Mouse (Mus musculus): Measurements from ENCODE around the gene Fxyd7. TPM values are rescaled to one million over a fixed set of nuclear protein-coding genes. Genes with fewer than 3 reads are reported as not detected.
A peak's percentile ranks its signal among the peaks of the same experiment; 100 is the strongest.

Gene Fxyd7
- polyA plus RNA-seq, 1 experiment from 2014 or later, result 23.1 TPM

- no peak for ATAC-seq (ENCODE audit: insufficient number of reproducible peaks, insufficient read depth, low FRiP score, low TSS enrichment, low read depth)
- no peak overlapping the region for H3K9ac ChIP-seq
- no peak overlapping the region for H3K27ac ChIP-seq
- H3K4me1 ChIP-seq, result peaks cover 35% of the 10 kb centered on the region
- no peaks in the 10 kb centered on the region for H3K9me3 ChIP-seq
- no peak overlapping the region for H3K4me2 ChIP-seq
- no peaks in the 10 kb centered on the region for H3K36me3 ChIP-seq
- no peak overlapping the region for H3K4me3 ChIP-seq
- peaks cover 18% of the 10 kb centered on the region for H3K27me3 ChIP-seq
- WGBS, result 71% methylated on average over 5 of the region's 5 CpGs
These were observed 6.5 kb upstream of the Fxyd7 start for GRCm38 (mm10) chr7:31057730-31058129.

- no peak within 1 kb of the TSS for H3K4me3 ChIP-seq
- 65% methylated on average over 2 of the region's 2 CpGs for WGBS
- 0 out of 2 replicates have a peak within 1 kb of the TSS, but pooled peaks have one; percentile 59 for H3K4me2 ChIP-seq
- H3K4me1 ChIP-seq, result peaks cover 41% of the 10 kb centered on the region
- H3K27ac ChIP-seq, result peak within 1 kb of the TSS; percentile 72
- no peak for ATAC-seq (ENCODE audit: insufficient number of reproducible peaks, insufficient read depth, low FRiP score, low TSS enrichment, low read depth)
- no peaks in the 10 kb centered on the region for H3K36me3 ChIP-seq
- no peak within 1 kb of the TSS for H3K9ac ChIP-seq
- H3K9me3 ChIP-seq, result no peaks in the 10 kb centered on the region
- H3K27me3 ChIP-seq, result peaks cover 25% of the 10 kb centered on the region
These were observed 5.8 kb upstream of the Fxyd7 start, which contains the start of gene Fxyd1 for GRCm38 (mm10) chr7:31057071-31057470. Fxyd1 (minus strand) TSS chr7:31057199.

- Histone ChIP-seq H3K4me2 (no peak overlapping the region), H3K4me1 (peaks cover 48% of the 10 kb centered on the region), H3K27ac (no peak overlapping the region), H3K27me3 (peaks cover 31% of the 10 kb centered on the region), H3K9me3 (no peaks in the 10 kb centered on the region), H3K4me3 (no peak overlapping the region), H3K36me3 (no peaks in the 10 kb centered on the region), H3K9ac (no peak overlapping the region)
- no peak for ATAC-seq (ENCODE audit: insufficient number of reproducible peaks, insufficient read depth, low FRiP score, low TSS enrichment, low read depth)
- 67% methylated on average over 7 of the region's 7 CpGs for WGBS
These were observed 5.2 kb upstream of the Fxyd7 start for GRCm38 (mm10) chr7:31056448-31056847.

GRCm38 (mm10) chr7:31055883-31056282 is 4.6 kb upstream of the Fxyd7 start:
- Histone ChIP-seq H3K4me3 (no peak overlapping the region), H3K36me3 (no peaks in the 10 kb centered on the region), H3K9me3 (no peaks in the 10 kb centered on the region), H3K27ac (peak overlapping the region; percentile 72), H3K4me1 (peaks cover 53% of the 10 kb centered on the region), H3K9ac (no peak overlapping the region), H3K27me3 (peaks cover 36% of the 10 kb centered on the region), H3K4me2 (peak overlapping the region; percentile 59; the same call in 1 of the 2 replicates)
- ATAC-seq (ENCODE audit: insufficient number of reproducible peaks, insufficient read depth, low FRiP score, low TSS enrichment, low read depth), result no peak
- 27% methylated on average over 3 of the region's 4 CpGs for WGBS

- peak; percentile 71 for ATAC-seq (ENCODE audit: insufficient number of reproducible peaks, insufficient read depth, low FRiP score, low TSS enrichment, low read depth)
- peak overlapping the region; percentile 29 for H3K4me3 ChIP-seq
- no peaks in the 10 kb centered on the region for H3K36me3 ChIP-seq
- peaks cover 41% of the 10 kb centered on the region for H3K27me3 ChIP-seq
- no peaks in the 10 kb centered on the region for H3K9me3 ChIP-seq
- WGBS, result 8% methylated on average over 10 of the region's 10 CpGs
- H3K4me1 ChIP-seq, result peaks cover 58% of the 10 kb centered on the region
- peak overlapping the region; percentile 59 for H3K4me2 ChIP-seq
- peak overlapping the region; percentile 72; the same call in 1 of the 2 replicates for H3K27ac ChIP-seq
- H3K9ac ChIP-seq, result peak overlapping the region; percentile 52
These were observed 4.1 kb upstream of the Fxyd7 start for GRCm38 (mm10) chr7:31055354-31055824.

- no peaks in the 10 kb centered on the region for H3K9me3 ChIP-seq
- no peak for ATAC-seq (ENCODE audit: insufficient number of reproducible peaks, insufficient read depth, low FRiP score, low TSS enrichment, low read depth)
- peak overlapping the region; percentile 59 for H3K4me2 ChIP-seq
- peak overlapping the region; percentile 72; the same call in 1 of the 2 replicates for H3K27ac ChIP-seq
- peaks cover 64% of the 10 kb centered on the region for H3K4me1 ChIP-seq
- H3K27me3 ChIP-seq, result peaks cover 47% of the 10 kb centered on the region
- peak overlapping the region; percentile 29 for H3K4me3 ChIP-seq
- WGBS, result 46% methylated on average over 11 of the region's 11 CpGs
- peak overlapping the region; percentile 52 for H3K9ac ChIP-seq
- H3K36me3 ChIP-seq, result no peaks in the 10 kb centered on the region
These were observed 3.5 kb upstream of the Fxyd7 start for GRCm38 (mm10) chr7:31054661-31055320.

- WGBS, result 26% methylated on average over 10 of the region's 10 CpGs
These were observed 2.7 kb upstream of the Fxyd7 start for GRCm38 (mm10) chr7:31053882-31054447.

GRCm38 (mm10) chr7:31052636-31053434 is 1.6 kb upstream of the Fxyd7 start:
- Histone ChIP-seq H3K27me3 (peaks cover 64% of the 10 kb centered on the region), H3K4me3 (peak overlapping the region; percentile 38), H3K9ac (peak overlapping the region; percentile 49; the same call in 1 of the 2 replicates), H3K4me2 (peak overlapping the region; percentile 61), H3K27ac (no peak overlapping the region), H3K9me3 (no peaks in the 10 kb centered on the region), H3K36me3 (no peaks in the 10 kb centered on the region), H3K4me1 (peaks cover 72% of the 10 kb centered on the region)
- WGBS, result 2% methylated on average over 34 of the region's 34 CpGs
- 0 out of 2 replicates have a peak, but pooled peaks have one; percentile 12 for ATAC-seq (ENCODE audit: insufficient number of reproducible peaks, insufficient read depth, low FRiP score, low TSS enrichment, low read depth)

More at GRCm38 (mm10) chr7:31053882-31054447, 2.7 kb upstream of the Fxyd7 start:
- Histone ChIP-seq H3K9ac (no peak overlapping the region), H3K4me2 (peak overlapping the region; percentile 59; the same call in 1 of the 2 replicates), H3K36me3 (no peaks in the 10 kb centered on the region), H3K27me3 (peaks cover 55% of the 10 kb centered on the region), H3K4me3 (no peak overlapping the region), H3K4me1 (peaks cover 72% of the 10 kb centered on the region), H3K27ac (no peak overlapping the region), H3K9me3 (no peaks in the 10 kb centered on the region)
- ATAC-seq (ENCODE audit: insufficient number of reproducible peaks, insufficient read depth, low FRiP score, low TSS enrichment, low read depth), result no peak

- H3K27ac ChIP-seq, result no peak overlapping the region
- H3K4me1 ChIP-seq, result peaks cover 72% of the 10 kb centered on the region
- H3K9me3 ChIP-seq, result no peaks in the 10 kb centered on the region
- H3K27me3 ChIP-seq, result peaks cover 64% of the 10 kb centered on the region
- peak overlapping the region; percentile 38 for H3K4me3 ChIP-seq
- peak overlapping the region; percentile 49; the same call in 1 of the 2 replicates for H3K9ac ChIP-seq
- peak overlapping the region; percentile 61 for H3K4me2 ChIP-seq
- ATAC-seq (ENCODE audit: insufficient number of reproducible peaks, insufficient read depth, low FRiP score, low TSS enrichment, low read depth), result no peak
- WGBS, result 2% methylated on average over 22 of the region's 22 CpGs
- H3K36me3 ChIP-seq, result no peaks in the 10 kb centered on the region
These were observed 976 bp upstream of the Fxyd7 start for GRCm38 (mm10) chr7:31052251-31052635.

- Histone ChIP-seq H3K9ac (0 out of 2 replicates have a peak overlapping the region, but pooled peaks have one; percentile 32), H3K4me3 (peak overlapping the region; percentile 38), H3K27me3 (peaks cover 64% of the 10 kb centered on the region), H3K9me3 (no peaks in the 10 kb centered on the region), H3K4me2 (peak overlapping the region; percentile 61), H3K4me1 (peaks cover 66% of the 10 kb centered on the region), H3K36me3 (no peaks in the 10 kb centered on the region), H3K27ac (no peak overlapping the region)
- ATAC-seq (ENCODE audit: insufficient number of reproducible peaks, insufficient read depth, low FRiP score, low TSS enrichment, low read depth), result no peak
- WGBS, result 3% methylated on average over 9 of the region's 9 CpGs
These were observed 346 bp downstream of the Fxyd7 start for GRCm38 (mm10) chr7:31050921-31051320.

GRCm38 (mm10) chr7:31050487-31050886 is 780 bp downstream of the Fxyd7 start:
- 0 out of 2 replicates have a peak overlapping the region, but pooled peaks have one; percentile 21 for H3K9ac ChIP-seq
- peaks cover 64% of the 10 kb centered on the region for H3K4me1 ChIP-seq

More at GRCm38 (mm10) chr7:31050487-31050886, 780 bp downstream of the Fxyd7 start:
- ATAC-seq (ENCODE audit: insufficient number of reproducible peaks, insufficient read depth, low FRiP score, low TSS enrichment, low read depth), result no peak
- no peaks in the 10 kb centered on the region for H3K9me3 ChIP-seq
- peak overlapping the region; percentile 61 for H3K4me2 ChIP-seq
- 4% methylated on average over 6 of the region's 6 CpGs for WGBS
- peaks cover 64% of the 10 kb centered on the region for H3K27me3 ChIP-seq
- peak overlapping the region; percentile 38 for H3K4me3 ChIP-seq
- no peaks in the 10 kb centered on the region for H3K36me3 ChIP-seq
- no peak overlapping the region for H3K27ac ChIP-seq

All from embryonic facial prominence, embryonic 13.5 days (tissue).